ENCODE assay signal across 19 mouse cellular contexts in genomic region chr5:130143101-130143500, GRCm38 (mm10). TPM values are rescaled to one million over a fixed set of nuclear protein-coding genes. Genes with fewer than 3 reads are reported as not detected.
DNase-seq lines count a peak whose midpoint lies in the region; ATAC-seq lines count a peak whose summit lies in the region.
"Had no signal": no experiment of that assay in that cellular context is flagged by ENCODE, and none has a peak within 500 bp of the region (broad histone marks: within the 10 kb centered on the region; RNA-seq: fewer than 3 reads in every experiment).

No protein-coding gene starts in this region.

- H3K9me3 ChIP-seq in erythroblast, embryonic 14.5 days (ENCODE audit: control insufficient read depth, low read length) = no peaks in the 10 kb centered on the region
- H3K9me3 ChIP-seq in liver, embryonic 12.5 days (replicated peaks) = no peaks in the 10 kb centered on the region
- H3K9me3 ChIP-seq in liver, embryonic 11.5 days (ENCODE audit: control insufficient read depth, low read length) = no peaks in the 10 kb centered on the region
- H3K9me3 ChIP-seq in kidney, embryonic 14.5 days (ENCODE audit: control insufficient read depth, low read length) = no peaks in the 10 kb centered on the region
- H3K9me3 ChIP-seq: forebrain, embryonic 12.5 days; limb, embryonic 15.5 days; midbrain, embryonic 15.5 days; neural tube, embryonic 12.5 days had no signal

- no peaks in the 10 kb centered on the region for H3K27me3 ChIP-seq in erythroblast, embryonic 14.5 days (ENCODE audit: control insufficient read depth)
- H3K27me3 ChIP-seq in liver, embryonic 12.5 days (replicated peaks) = peaks cover 13% of the 10 kb centered on the region; the same call in 1 of the 2 replicates
- no peaks in the 10 kb centered on the region for H3K27me3 ChIP-seq in liver, embryonic 11.5 days (replicated peaks; ENCODE audit: control insufficient read depth, insufficient read depth, low read length)
- H3K27me3 ChIP-seq in kidney, embryonic 14.5 days (ENCODE audit: control insufficient read depth, insufficient read depth, low read length) = no peaks in the 10 kb centered on the region
- H3K27me3 ChIP-seq: forebrain, embryonic 12.5 days; limb, embryonic 15.5 days; midbrain, embryonic 15.5 days; neural tube, embryonic 12.5 days; Patski had no signal

- H3K4me1 ChIP-seq in erythroblast, embryonic 14.5 days (ENCODE audit: control insufficient read depth) = peaks cover 54% of the 10 kb centered on the region
- H3K4me1 ChIP-seq in liver, embryonic 12.5 days = peaks cover 35% of the 10 kb centered on the region
- peaks cover 8% of the 10 kb centered on the region; the same call in 1 of the 2 replicates for H3K4me1 ChIP-seq in liver, embryonic 11.5 days (replicated peaks; ENCODE audit: control insufficient read depth, insufficient read depth, low read length)
- H3K4me1 ChIP-seq in kidney, embryonic 14.5 days (ENCODE audit: control insufficient read depth, insufficient read depth, low read length) = peaks cover 9% of the 10 kb centered on the region; the same call in 1 of the 2 replicates

- H3K4me3 ChIP-seq in erythroblast, embryonic 14.5 days (replicated peaks) = peak overlapping the region; percentile 74
- H3K4me3 ChIP-seq in liver, embryonic 12.5 days = no peak overlapping the region
- no peak overlapping the region for H3K4me3 ChIP-seq in liver, embryonic 11.5 days (ENCODE audit: low read depth, low read length)
- H3K4me3 ChIP-seq in kidney, embryonic 14.5 days (ENCODE audit: low read length) = no peak overlapping the region

- H3K4me2 ChIP-seq in liver, embryonic 12.5 days = peak overlapping the region; percentile 93
- H3K4me2 ChIP-seq in liver, embryonic 11.5 days = no peak overlapping the region
- no peak overlapping the region for H3K4me2 ChIP-seq in kidney, embryonic 14.5 days (replicated peaks; ENCODE audit: low read depth, low read length)

- no peak for DNase-seq in liver, embryonic 11.5 days (ENCODE audit: low spot score)
- DNase-seq in adrenal gland, postnatal 36 days = peak; percentile 41 to 52
- no peak for DNase-seq in ovary, postnatal 10 days (ENCODE audit: low spot score)
- DNase-seq: cerebellum, adult 11 months; kidney, postnatal 4 days; left cerebral cortex, postnatal 4 days; retina, postnatal 1 day; right cerebral cortex, postnatal 25 days; thymus, adult 2 months had no signal

- no peak overlapping the region for H3K9ac ChIP-seq in liver, embryonic 12.5 days
- H3K9ac ChIP-seq in liver, embryonic 11.5 days (ENCODE audit: low read depth, low read length) = no peak overlapping the region
- no peak overlapping the region for H3K9ac ChIP-seq in kidney, embryonic 14.5 days (ENCODE audit: low read depth, low read length)
- H3K9ac ChIP-seq: limb, embryonic 15.5 days had no signal

- ATAC-seq in erythroblast, adult 5-6 weeks (replicated peaks; ENCODE audit: low FRiP score, poor library complexity, severe bottlenecking) = no peak
- ATAC-seq in liver, embryonic 12.5 days = no peak
- no peak for ATAC-seq in liver, embryonic 11.5 days (replicated peaks; ENCODE audit: low FRiP score)
- no peak for ATAC-seq in kidney, embryonic 14.5 days (ENCODE audit: low FRiP score, low TSS enrichment)
- ATAC-seq: Patski had no signal

- 82% methylated on average over 7 of the region's 7 CpGs for WGBS in liver, embryonic 12.5 days (ENCODE audit: insufficient replicate concordance)
- WGBS in liver, embryonic 11.5 days = 85% methylated on average over 7 of the region's 7 CpGs
- WGBS in kidney, embryonic 14.5 days = 84% methylated on average over 7 of the region's 7 CpGs

- peak overlapping the region; percentile 97 for H3K27ac ChIP-seq in liver, embryonic 12.5 days
- no peak overlapping the region for H3K27ac ChIP-seq in liver, embryonic 11.5 days (ENCODE audit: low read depth, low read length)
- H3K27ac ChIP-seq in kidney, embryonic 14.5 days (ENCODE audit: low read depth, low read length) = no peak overlapping the region
- H3K27ac ChIP-seq: macrophage had no signal

- H3K36me3 ChIP-seq in erythroblast, embryonic 14.5 days (ENCODE audit: control insufficient read depth) = peaks cover 12% of the 10 kb centered on the region
- peaks cover 4% of the 10 kb centered on the region for H3K36me3 ChIP-seq in liver, embryonic 12.5 days
- no peaks in the 10 kb centered on the region for H3K36me3 ChIP-seq in liver, embryonic 11.5 days (ENCODE audit: control insufficient read depth, insufficient read depth, low read length)
- no peaks in the 10 kb centered on the region for H3K36me3 ChIP-seq in kidney, embryonic 14.5 days (ENCODE audit: control insufficient read depth, insufficient read depth, low read length)
- H3K36me3 ChIP-seq: forebrain, embryonic 12.5 days; midbrain, embryonic 15.5 days; neural tube, embryonic 12.5 days had no signal

RNA-seq across cellular contexts. Expression of gene Kctd7, which starts 1.6 kb away (rescaled TPM):
- polyA plus RNA-seq in erythroblast, embryonic 14.5 days (2012) = 1.4 and 2.1 TPM in 2 replicates
- total RNA-seq in erythroblast, adult 5-6 weeks (2015; ENCODE audit: low replicate concordance) = 0.96 and 2.3 TPM in 2 replicates
- total RNA-seq in erythroblast, adult 5-6 weeks (2017; ENCODE audit: low replicate concordance) = 1.3 and 2.0 TPM in 2 replicates
- 7.8 and 8.0 TPM in 2 replicates for polyA plus RNA-seq in liver, embryonic 12.5 days (2016; fragmentation: Nextera tagmentation; extraction: Ambion mirVana)
- polyA plus RNA-seq in liver, embryonic 11.5 days (2014; fragmentation: Nextera tagmentation; extraction: Ambion mirVana) = 8.5 TPM in 2 replicates
- 10 to 100 TPM in 1 of 2 experiments, 1 to 10 TPM in 1; 8.6 to 14.6 TPM for total RNA-seq in adrenal gland, postnatal 36 days (2021)
- polyA plus RNA-seq in kidney, embryonic 14.5 days (2014; fragmentation: Nextera tagmentation; extraction: Ambion mirVana) = 2.2 and 4.3 TPM in 2 replicates

RNA-seq across cellular contexts. Expression of gene Rabgef1, which starts 28.5 kb away (rescaled TPM):
- polyA plus RNA-seq in erythroblast, embryonic 14.5 days (2012) = 4.2 and 4.7 TPM in 2 replicates
- total RNA-seq in erythroblast, adult 5-6 weeks (2015; ENCODE audit: low replicate concordance) = 15.7 and 43.2 TPM in 2 replicates
- 40.7 and 47.1 TPM in 2 replicates for total RNA-seq in erythroblast, adult 5-6 weeks (2017; ENCODE audit: low replicate concordance)
- polyA plus RNA-seq in liver, embryonic 12.5 days (2016; fragmentation: Nextera tagmentation; extraction: Ambion mirVana) = 31.9 and 34.5 TPM in 2 replicates
- polyA plus RNA-seq in liver, embryonic 11.5 days (2014; fragmentation: Nextera tagmentation; extraction: Ambion mirVana) = 39.6 and 41.1 TPM in 2 replicates
- total RNA-seq in adrenal gland, postnatal 36 days (2021) = 10 to 100 TPM; 39.3 to 47.9 TPM
- polyA plus RNA-seq in kidney, embryonic 14.5 days (2014; fragmentation: Nextera tagmentation; extraction: Ambion mirVana) = 21.0 and 26.7 TPM in 2 replicates

Comparison
In these comparisons a context has a peak if more than half of its experiments do, and no peak if none do; other contexts are left out.
1. DNase-seq: peak in adrenal gland, postnatal 36 days (2 of 2); none in liver, embryonic 11.5 days (single experiment) and ovary, postnatal 10 days (single experiment).